Mouse (Mus musculus): Measurements from ENCODE around the gene Ube2t. TPM values are rescaled to one million over a fixed set of nuclear protein-coding genes. Genes with fewer than 3 reads are reported as not detected.

Ube2t gene
- total and polyA plus RNA-seq, 3 experiments, result 12.1 to 72.6 (median 60.7) TPM

DNA sequence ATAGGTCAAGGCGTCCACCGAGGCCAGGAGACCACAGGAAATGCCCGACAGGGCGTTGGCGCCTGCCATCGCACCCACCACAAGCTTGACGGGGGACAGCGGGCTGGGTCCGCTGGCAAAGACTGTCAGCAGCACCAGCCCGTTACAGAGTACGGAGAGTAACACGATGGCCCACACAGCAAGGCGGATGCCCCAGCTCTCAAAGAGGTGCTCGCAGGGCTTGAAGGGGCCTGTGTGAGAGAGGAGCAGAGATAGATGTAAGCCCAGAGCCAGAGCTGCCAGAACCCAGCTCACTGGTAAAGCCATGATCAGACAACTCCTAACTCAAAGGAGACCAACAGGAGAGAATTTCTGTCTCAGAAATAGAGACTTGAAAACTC, 25.6 kb downstream of the Ube2t start:
- Histone ChIP-seq H3K27me3 (ENCODE audit: insufficient read depth, low read length) (peaks cover 51% of the 10 kb centered on the region), H3K9me3 (replicated peaks) (no peaks in the 10 kb centered on the region), H3K36me3 (replicated peaks) (no peaks in the 10 kb centered on the region), H3K4me3 (ENCODE audit: low read depth, low read length) (no peak overlapping the region), H3K4me1 (ENCODE audit: insufficient read depth, low read depth, low read length) (no peaks in the 10 kb centered on the region)
- no peak for DNase-seq (ENCODE audit: low spot score)
- ATAC-seq (ENCODE audit: extremely low read depth, insufficient number of reproducible peaks, low FRiP score, poor library complexity, severe bottlenecking), result no peak
- TF ChIP-seq TAL1 (conservative IDR thresholded peaks at IDR 0.05; ENCODE audit: low read depth, low read length) (no peak), GATA1 (IDR thresholded peaks at IDR 0.05; ENCODE audit: borderline replicate concordance, low read length) (no peak), CTCF (IDR thresholded peaks at IDR 0.05; ENCODE audit: low read depth, low read length) (no peak), POLR2AphosphoS5 (IDR thresholded peaks at IDR 0.05; ENCODE audit: insufficient replicate concordance, low read depth, low read length) (no peak), GATA2 (IDR thresholded peaks at IDR 0.05; ENCODE audit: borderline replicate concordance, low read depth, low read length) (no peak)

DNA sequence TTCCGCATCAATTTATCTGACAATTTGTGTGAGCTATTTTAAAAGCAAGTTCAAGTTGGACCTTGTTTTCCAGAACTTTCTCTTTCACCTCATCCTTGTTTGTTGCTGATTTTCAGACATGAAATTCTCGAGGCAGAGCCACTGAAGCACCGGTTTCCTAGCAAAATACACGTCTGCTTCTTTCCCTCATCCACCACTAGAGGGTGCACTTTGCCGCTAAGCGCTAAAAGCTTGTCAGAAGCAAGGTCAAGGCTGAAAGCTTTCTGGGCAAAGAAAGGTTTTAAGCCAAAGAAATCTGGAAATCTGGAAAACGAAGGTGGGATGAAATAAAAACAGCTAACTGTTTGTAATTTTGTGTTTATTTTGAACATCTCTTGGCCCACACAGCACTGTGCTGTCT, 27.0 kb downstream of the Ube2t start:
- H3K4me3 ChIP-seq (ENCODE audit: low read depth, low read length), result no peak overlapping the region
- TF ChIP-seq CTCF (IDR thresholded peaks at IDR 0.05; ENCODE audit: low read depth, low read length) (peak; percentile 91), GATA2 (IDR thresholded peaks at IDR 0.05; ENCODE audit: borderline replicate concordance, low read depth, low read length) (no peak), GATA1 (IDR thresholded peaks at IDR 0.05; ENCODE audit: borderline replicate concordance, low read length) (no peak), POLR2AphosphoS5 (IDR thresholded peaks at IDR 0.05; ENCODE audit: insufficient replicate concordance, low read depth, low read length) (no peak), TAL1 (conservative IDR thresholded peaks at IDR 0.05; ENCODE audit: low read depth, low read length) (no peak)
- ATAC-seq (ENCODE audit: extremely low read depth, insufficient number of reproducible peaks, low FRiP score, poor library complexity, severe bottlenecking) (0 out of 2 replicates have a peak, but pooled peaks have one; percentile 40), DNase-seq (ENCODE audit: low spot score) (peak; percentile 76)
- peaks cover 51% of the 10 kb centered on the region for H3K27me3 ChIP-seq (ENCODE audit: insufficient read depth, low read length)
- no peaks in the 10 kb centered on the region for H3K4me1 ChIP-seq (ENCODE audit: insufficient read depth, low read depth, low read length)
- no peaks in the 10 kb centered on the region for H3K9me3 ChIP-seq (replicated peaks)
- no peaks in the 10 kb centered on the region for H3K36me3 ChIP-seq (replicated peaks)

DNA sequence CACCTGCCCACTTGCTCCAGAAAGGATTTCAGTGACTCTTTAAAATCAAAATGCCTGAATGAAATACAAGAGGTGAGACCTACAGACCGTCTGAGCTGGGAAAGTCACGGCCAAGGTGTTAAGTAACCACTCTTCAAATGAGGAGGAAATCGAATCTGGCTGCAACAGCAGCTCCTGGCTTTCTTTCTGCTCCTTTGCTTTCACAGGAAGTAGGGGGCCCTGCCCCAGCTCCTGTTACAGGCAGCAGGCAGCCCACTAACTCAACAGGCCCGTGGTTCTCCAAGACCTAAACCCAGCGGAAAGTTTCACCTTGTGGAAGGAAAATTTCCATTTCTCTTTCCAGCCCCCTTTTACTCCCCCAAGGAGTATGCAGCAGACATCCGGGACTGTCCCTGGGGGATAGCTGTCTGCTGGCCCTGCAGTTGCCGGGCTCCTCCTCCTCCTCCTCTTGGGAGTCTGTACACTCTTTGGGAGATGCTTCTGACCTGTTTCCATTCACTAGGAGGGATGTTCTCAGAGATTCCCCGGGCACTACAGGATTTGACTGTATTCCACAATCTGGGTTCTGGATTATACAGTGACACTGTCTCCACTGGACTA, 29.8 kb downstream of the Ube2t start:
- ATAC-seq (ENCODE audit: extremely low read depth, insufficient number of reproducible peaks, low FRiP score, poor library complexity, severe bottlenecking) (no peak), DNase-seq (ENCODE audit: low spot score) (no peak)
- H3K27me3 ChIP-seq (ENCODE audit: insufficient read depth, low read length), result peaks cover 62% of the 10 kb centered on the region
- no peaks in the 10 kb centered on the region for H3K4me1 ChIP-seq (ENCODE audit: insufficient read depth, low read depth, low read length)
- H3K4me3 ChIP-seq (ENCODE audit: low read depth, low read length), result no peak overlapping the region
- no peaks in the 10 kb centered on the region for H3K36me3 ChIP-seq (replicated peaks)
- TF ChIP-seq CTCF (IDR thresholded peaks at IDR 0.05; ENCODE audit: low read depth, low read length) (no peak), GATA2 (IDR thresholded peaks at IDR 0.05; ENCODE audit: borderline replicate concordance, low read depth, low read length) (no peak), GATA1 (IDR thresholded peaks at IDR 0.05; ENCODE audit: borderline replicate concordance, low read length) (no peak), POLR2AphosphoS5 (IDR thresholded peaks at IDR 0.05; ENCODE audit: insufficient replicate concordance, low read depth, low read length) (no peak), TAL1 (conservative IDR thresholded peaks at IDR 0.05; ENCODE audit: low read depth, low read length) (no peak)
- no peaks in the 10 kb centered on the region for H3K9me3 ChIP-seq (replicated peaks)

DNA sequence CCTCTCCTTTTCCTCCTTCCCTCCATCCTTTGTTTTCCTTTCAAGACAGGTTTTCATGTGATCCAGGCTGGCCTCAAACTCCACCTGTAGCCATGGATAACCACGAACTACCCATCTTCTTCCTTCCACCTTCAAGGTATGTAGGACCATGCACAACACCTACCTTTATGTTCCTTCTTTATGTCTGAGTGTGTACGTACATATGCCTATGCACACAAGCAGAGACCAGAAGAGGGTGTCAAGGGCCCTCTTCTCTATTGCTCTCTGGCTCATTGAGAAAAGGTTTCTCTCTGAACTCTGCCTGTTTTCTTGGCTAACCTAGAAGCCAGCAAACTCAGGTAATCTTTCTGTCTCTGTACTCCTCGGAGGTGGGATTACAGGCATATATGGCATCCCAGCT, 32.4 kb downstream of the Ube2t start:
- no peak for DNase-seq (ENCODE audit: low spot score)
- no peak for ATAC-seq (ENCODE audit: extremely low read depth, insufficient number of reproducible peaks, low FRiP score, poor library complexity, severe bottlenecking)
- Histone ChIP-seq H3K4me3 (ENCODE audit: low read depth, low read length) (no peak overlapping the region), H3K4me1 (ENCODE audit: insufficient read depth, low read depth, low read length) (no peaks in the 10 kb centered on the region), H3K36me3 (replicated peaks) (no peaks in the 10 kb centered on the region), H3K9me3 (replicated peaks) (no peaks in the 10 kb centered on the region), H3K27me3 (ENCODE audit: insufficient read depth, low read length) (peaks cover 62% of the 10 kb centered on the region)
- TF ChIP-seq TAL1 (conservative IDR thresholded peaks at IDR 0.05; ENCODE audit: low read depth, low read length), result no peak
- TF ChIP-seq GATA1 (IDR thresholded peaks at IDR 0.05; ENCODE audit: borderline replicate concordance, low read length), result no peak
- no peak for TF ChIP-seq GATA2 (IDR thresholded peaks at IDR 0.05; ENCODE audit: borderline replicate concordance, low read depth, low read length)

DNA sequence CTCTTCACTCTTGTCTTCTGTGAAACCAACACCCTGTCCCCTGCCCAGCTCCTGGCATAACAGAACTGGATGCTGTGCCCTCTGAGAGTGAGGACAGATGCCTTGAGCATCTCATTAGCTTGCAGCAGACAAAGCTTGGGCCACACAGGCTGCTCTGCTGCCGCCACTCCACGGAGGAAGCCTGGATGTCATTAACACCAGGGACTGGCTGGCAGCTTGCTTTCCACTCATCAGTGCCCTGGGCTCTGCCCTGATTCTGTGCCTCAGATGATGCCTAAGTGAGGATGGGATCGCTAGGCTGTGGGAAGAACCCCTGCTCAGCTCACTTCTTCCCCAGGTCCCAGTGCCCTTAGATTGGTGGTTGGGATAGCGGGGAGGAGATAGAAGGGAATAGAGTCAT, 33.1 kb downstream of the Ube2t start:
- no peaks in the 10 kb centered on the region for H3K36me3 ChIP-seq (replicated peaks)
- peaks cover 3% of the 10 kb centered on the region for H3K4me1 ChIP-seq (ENCODE audit: insufficient read depth, low read depth, low read length)
- H3K4me3 ChIP-seq (ENCODE audit: low read depth, low read length), result no peak overlapping the region
- ATAC-seq (ENCODE audit: extremely low read depth, insufficient number of reproducible peaks, low FRiP score, poor library complexity, severe bottlenecking) (no peak), DNase-seq (ENCODE audit: low spot score) (no peak)
- no peaks in the 10 kb centered on the region for H3K9me3 ChIP-seq (replicated peaks)
- TF ChIP-seq POLR2AphosphoS5 (IDR thresholded peaks at IDR 0.05; ENCODE audit: insufficient replicate concordance, low read depth, low read length) (no peak), GATA2 (IDR thresholded peaks at IDR 0.05; ENCODE audit: borderline replicate concordance, low read depth, low read length) (no peak), TAL1 (conservative IDR thresholded peaks at IDR 0.05; ENCODE audit: low read depth, low read length) (no peak), GATA1 (IDR thresholded peaks at IDR 0.05; ENCODE audit: borderline replicate concordance, low read length) (no peak), CTCF (IDR thresholded peaks at IDR 0.05; ENCODE audit: low read depth, low read length) (no peak)
- peaks cover 62% of the 10 kb centered on the region for H3K27me3 ChIP-seq (ENCODE audit: insufficient read depth, low read length)

DNA sequence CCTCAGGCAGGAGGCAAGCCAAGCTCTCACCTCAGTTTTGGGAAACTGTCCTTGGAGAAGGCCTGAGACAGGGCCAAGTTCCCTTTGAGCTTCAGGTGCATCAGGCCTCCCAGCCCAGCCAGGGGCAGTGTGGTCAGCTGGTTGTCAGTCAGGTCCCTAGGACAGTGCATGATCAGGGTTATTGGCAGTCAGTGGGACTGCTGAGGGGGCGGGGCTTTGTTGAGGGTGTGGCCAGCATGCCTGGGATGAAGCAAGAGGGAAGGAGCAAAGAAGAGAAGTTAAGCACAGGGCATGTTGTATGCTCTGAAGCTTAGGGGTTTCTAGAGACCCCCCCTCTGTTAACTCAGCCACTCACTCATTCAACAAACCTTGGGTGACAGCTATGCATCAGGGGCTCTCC, 33.6 kb downstream of the Ube2t start:
- ATAC-seq (ENCODE audit: extremely low read depth, insufficient number of reproducible peaks, low FRiP score, poor library complexity, severe bottlenecking) (no peak), DNase-seq (ENCODE audit: low spot score) (no peak)
- peaks cover 9% of the 10 kb centered on the region for H3K4me1 ChIP-seq (ENCODE audit: insufficient read depth, low read depth, low read length)
- no peaks in the 10 kb centered on the region for H3K36me3 ChIP-seq (replicated peaks)
- H3K4me3 ChIP-seq (ENCODE audit: low read depth, low read length), result no peak overlapping the region
- H3K9me3 ChIP-seq (replicated peaks), result no peaks in the 10 kb centered on the region
- peaks cover 62% of the 10 kb centered on the region for H3K27me3 ChIP-seq (ENCODE audit: insufficient read depth, low read length)
- no peak for TF ChIP-seq CTCF (IDR thresholded peaks at IDR 0.05; ENCODE audit: low read depth, low read length)
- no peak for TF ChIP-seq GATA1 (IDR thresholded peaks at IDR 0.05; ENCODE audit: borderline replicate concordance, low read length)
- no peak for TF ChIP-seq POLR2AphosphoS5 (IDR thresholded peaks at IDR 0.05; ENCODE audit: insufficient replicate concordance, low read depth, low read length)
- no peak for TF ChIP-seq TAL1 (conservative IDR thresholded peaks at IDR 0.05; ENCODE audit: low read depth, low read length)
- no peak for TF ChIP-seq GATA2 (IDR thresholded peaks at IDR 0.05; ENCODE audit: borderline replicate concordance, low read depth, low read length)
